Mouse (Mus musculus): Measurements from ENCODE around the gene Uvrag.
A peak's percentile ranks its signal among the peaks of the same experiment; 100 is the strongest.

Uvrag gene

GRCm38 (mm10) chr7:99139841-99140491 lies 975 bp downstream of the Uvrag start:
- no peak for DNase-seq (ENCODE audit: low spot score in 2 of 2)

GRCm38 (mm10) chr7:99137541-99137940 lies 3.4 kb downstream of the Uvrag start:
- DNase-seq (ENCODE audit: low spot score in 2 of 2) = no peak

- no peak for DNase-seq (ENCODE audit: low spot score in 2 of 2)
Observed at GRCm38 (mm10) chr7:99136789-99137188, 4.2 kb downstream of the Uvrag start.

GRCm38 (mm10) chr7:99133811-99134402 lies 7.0 kb downstream of the Uvrag start:
- DNase-seq (ENCODE audit: low spot score in 2 of 2) = no peak

GRCm38 (mm10) chr7:99132597-99132996 lies 8.3 kb downstream of the Uvrag start:
- DNase-seq (ENCODE audit: low spot score in 2 of 2) = no peak

- DNase-seq (ENCODE audit: low spot score in 2 of 2) = no peak
Observed at GRCm38 (mm10) chr7:99131819-99132353, 9.1 kb downstream of the Uvrag start.

GRCm38 (mm10) chr7:99128965-99129364 lies 12.0 kb downstream of the Uvrag start:
- no peak for DNase-seq (ENCODE audit: low spot score in 2 of 2)

- DNase-seq (ENCODE audit: low spot score in 2 of 2) = no peak
Observed at GRCm38 (mm10) chr7:99128020-99128950, 12.7 kb downstream of the Uvrag start.

GRCm38 (mm10) chr7:99126057-99126456 lies 14.9 kb downstream of the Uvrag start:
- DNase-seq (ENCODE audit: low spot score in 2 of 2) = no peak

GRCm38 (mm10) chr7:99122651-99123050 lies 18.3 kb downstream of the Uvrag start:
- DNase-seq (ENCODE audit: low spot score in 2 of 2) = no peak

GRCm38 (mm10) chr7:99120865-99121521 lies 19.9 kb downstream of the Uvrag start:
- no peak for DNase-seq (ENCODE audit: low spot score in 2 of 2)

- no peak for DNase-seq (ENCODE audit: low spot score in 2 of 2)
Observed at GRCm38 (mm10) chr7:99120082-99120481, 20.9 kb downstream of the Uvrag start.

- no peak for DNase-seq (ENCODE audit: low spot score in 2 of 2)
Observed at GRCm38 (mm10) chr7:99116781-99117180, 24.2 kb downstream of the Uvrag start.

GRCm38 (mm10) chr7:99114006-99114726 lies 26.8 kb downstream of the Uvrag start:
- DNase-seq (ENCODE audit: low spot score in 2 of 2) = no peak

- no peak for DNase-seq (ENCODE audit: low spot score in 2 of 2)
Observed at GRCm38 (mm10) chr7:99107566-99107965, 33.4 kb downstream of the Uvrag start.

GRCm38 (mm10) chr7:99106714-99107270 lies 34.1 kb downstream of the Uvrag start:
- no peak for DNase-seq (ENCODE audit: low spot score in 2 of 2)

- peak in 1 of 2 experiments; percentile 15 for DNase-seq (ENCODE audit: low spot score in 2 of 2)
Observed at GRCm38 (mm10) chr7:99101767-99102593, 39.0 kb downstream of the Uvrag start.

GRCm38 (mm10) chr7:99101076-99101475 lies 39.9 kb downstream of the Uvrag start:
- DNase-seq (ENCODE audit: low spot score in 2 of 2) = no peak

- no peak for DNase-seq (ENCODE audit: low spot score in 2 of 2)
Observed at GRCm38 (mm10) chr7:99100573-99100972, 40.4 kb downstream of the Uvrag start.

GRCm38 (mm10) chr7:99100087-99100486 lies 40.9 kb downstream of the Uvrag start:
- no peak for DNase-seq (ENCODE audit: low spot score in 2 of 2)

All from spleen, postnatal 14 days (tissue).